Mouse (Mus musculus) adrenal gland, postnatal 25 days (tissue): Measurements from ENCODE around the gene Ino80d. TPM values are rescaled to one million over a fixed set of nuclear protein-coding genes. Genes with fewer than 3 reads are reported as not detected.

ENCODE experiments used
- DNase-seq: peaks from one replicate; pipeline ENCODE4 v3.0.0; 2021; ENCODE audit warnings: mixed read lengths
- microRNA-seq, 2 experiments: library from miRNA; unstranded; fragments of <30 nt; microRNA quantifications; one replicate each; pipeline ENCODE4 v1.2.0; 2021
- total RNA-seq: library from RNA; stranded (reverse); gene quantifications from 2 replicates; pipeline ENCODE4 v1.2.3, GENCODE M21; 2021

Gene Ino80d
- total RNA-seq, 1 experiment from 2014 or later: 36.2 TPM

DNA sequence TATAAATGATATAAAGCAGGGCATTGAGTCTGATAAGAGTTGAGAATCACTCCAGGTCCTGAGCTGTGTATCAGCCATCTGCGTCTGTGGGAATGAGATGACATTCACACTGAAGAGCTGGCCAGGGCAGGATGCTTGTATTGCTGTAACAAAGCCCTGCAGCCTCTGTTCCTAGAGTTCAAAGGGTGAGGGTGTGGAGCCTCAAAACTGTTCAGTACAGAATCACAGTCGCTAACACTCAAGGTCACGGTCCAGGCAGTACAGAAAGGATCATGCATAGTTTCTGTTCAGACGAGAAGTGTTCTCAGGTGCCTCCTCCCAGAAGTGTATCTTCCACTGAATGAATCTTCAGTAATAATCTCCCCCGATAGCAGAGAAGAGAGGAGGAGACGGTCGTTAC, 203.0 kb downstream of the Ino80d start:
- DNase-seq: no peak

DNA sequence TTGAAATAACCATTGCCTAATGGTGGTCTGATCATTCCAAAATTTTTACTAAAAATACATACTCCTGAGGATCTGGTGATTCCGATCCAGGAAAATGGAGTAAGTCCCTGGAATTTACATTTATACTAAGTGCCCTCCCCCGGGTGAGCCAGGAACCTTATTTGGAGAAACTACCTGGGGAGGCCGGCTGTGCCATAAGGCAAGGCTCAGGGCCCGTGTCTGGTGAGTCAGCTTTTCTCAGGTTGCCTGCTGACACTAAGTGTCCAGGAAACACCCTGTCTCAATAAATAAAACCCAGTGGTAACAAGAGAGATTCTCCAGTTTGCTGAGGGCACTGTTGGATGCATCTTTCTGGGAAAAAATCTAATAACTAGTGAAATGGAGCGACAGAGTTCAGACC, 205.3 kb downstream of the Ino80d start:
- DNase-seq: no peak

DNA sequence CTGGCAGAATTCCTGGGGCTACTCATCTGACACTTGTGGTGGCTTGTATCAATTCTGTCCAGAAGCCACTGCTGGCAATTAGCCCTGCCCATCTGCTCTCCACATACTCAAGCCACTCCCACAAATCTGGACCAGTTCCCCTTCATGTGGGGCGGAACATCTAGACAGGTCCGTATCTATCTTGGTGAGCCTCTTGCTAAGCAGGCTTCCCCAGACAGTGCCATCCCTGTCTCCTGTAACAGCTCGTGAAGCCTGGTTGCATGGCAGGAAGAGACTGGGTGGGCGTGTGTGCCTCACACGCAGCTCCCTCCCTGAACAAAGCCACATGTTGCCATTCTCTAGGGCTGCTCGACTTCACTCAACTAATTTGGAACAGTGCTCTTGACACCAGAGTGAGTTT, 206.0 kb downstream of the Ino80d start:
- no peak for DNase-seq

Small RNA genes lying within 50 kb of the gene (microRNA-seq; reads per million reads assigned to microRNA genes)
- gene Gm24557: 0 reads per million in 2 experiments
- gene Gm44468: 0 reads per million in 2 experiments

Other genes with a start within 250 kb of the Ino80d start
- 577 and 595 TPM in 2 replicates for gene Eef1b2, start 62.2 kb upstream of the Ino80d start, total RNA-seq
- gene Ndufs1, start 62.2 kb upstream of the Ino80d start, total RNA-seq: 252 TPM in 2 replicates
- 0.48 TPM in 1 of 2 replicates, not detected in the other for gene Gpr1, start 99.9 kb upstream of the Ino80d start, total RNA-seq
- gene Zdbf2, start 158.6 kb upstream of the Ino80d start, total RNA-seq: 10.6 and 12.4 TPM in 2 replicates